Mouse (Mus musculus) myocyte (in vitro differentiated cells): ENCODE data around the gene Epha6. TPM values are rescaled to one million over a fixed set of nuclear protein-coding genes. Genes with fewer than 3 reads are reported as not detected.
"Not testable (repeated sequence)": the region's sequence is repeated elsewhere in the genome, so short reads cannot be mapped to it uniquely, and the experiment has no call there.

Source experiments
- H3K27me3 ChIP-seq: one replicate; pipeline ENCODE4 v1.6.1; 2011; ENCODE audit not compliant: control insufficient read depth, insufficient read depth, insufficient read length
- H3K36me3 ChIP-seq: one replicate; pipeline ENCODE4 v1.6.1; 2011; ENCODE audit not compliant: control insufficient read depth, insufficient read depth
- H3K4me2 ChIP-seq: one replicate; pipeline ENCODE4 v1.6.1; 2011; ENCODE audit warnings: low read depth, control low read depth
- H3K4me3 ChIP-seq: one replicate; pipeline ENCODE4 v1.5.1; 2011; ENCODE audit warnings: mild to moderate bottlenecking, control low read depth, moderate library complexity
- H3K79me2 ChIP-seq: one replicate; pipeline ENCODE4 v1.6.1; 2011; ENCODE audit not compliant: control insufficient read depth, insufficient read depth
- H3ac ChIP-seq: one replicate; pipeline ENCODE4 v1.6.1; 2011; ENCODE audit not compliant: control insufficient read depth, insufficient read length
- CEBPB ChIP-seq: IDR thresholded peaks from 2 replicates; pipeline ENCODE4 v1.6.1; 2011; ENCODE audit warnings: mild to moderate bottlenecking, moderate library complexity; ENCODE audit not compliant: poor library complexity, insufficient read depth, severe bottlenecking
- E2F4 ChIP-seq: IDR thresholded peaks from one replicate; pipeline ENCODE4 v1.6.1; 2011; ENCODE audit warnings: mild to moderate bottlenecking, control low read depth, moderate library complexity; ENCODE audit not compliant: insufficient read depth
- MAX ChIP-seq: IDR thresholded peaks from one replicate; pipeline ENCODE4 v1.6.1; 2011; ENCODE audit warnings: low read depth, mild to moderate bottlenecking, control low read depth
- MYOD1 ChIP-seq, 3 experiments: IDR thresholded peaks; one replicate each; pipeline ENCODE4 v1.6.1; 2011; ENCODE audit warnings: control low read depth in 2 of 3, low read depth in 2 of 3, mild to moderate bottlenecking in 2 of 3, moderate library complexity in 1 of 3; ENCODE audit not compliant: insufficient read length in 2 of 3, control insufficient read depth in 1 of 3
- MYOG ChIP-seq, 3 experiments: IDR thresholded peaks; one replicate each; pipeline ENCODE4 v1.6.1; 2011; ENCODE audit warnings: control low read depth in 2 of 3, low read depth in 2 of 3, mild to moderate bottlenecking in 2 of 3; ENCODE audit not compliant: insufficient read length in 2 of 3, control insufficient read depth in 1 of 3, insufficient read depth in 1 of 3
- POLR2A ChIP-seq: IDR thresholded peaks from one replicate; pipeline ENCODE4 v1.6.1; 2011; ENCODE audit warnings: low read depth, mild to moderate bottlenecking, control low read depth, moderate library complexity; ENCODE audit not compliant: insufficient read length
- POLR2AphosphoS2 ChIP-seq: IDR thresholded peaks from one replicate; pipeline ENCODE4 v1.6.1; 2011; ENCODE audit warnings: low read depth, control low read depth; ENCODE audit not compliant: insufficient read length
- REST ChIP-seq: IDR thresholded peaks from one replicate; pipeline ENCODE4 v1.6.1; 2011; ENCODE audit warnings: mild to moderate bottlenecking, control low read depth, moderate library complexity; ENCODE audit not compliant: insufficient read depth, insufficient read length
- SRF ChIP-seq: IDR thresholded peaks from one replicate; pipeline ENCODE4 v1.6.1; 2011; ENCODE audit warnings: low read depth; ENCODE audit not compliant: control insufficient read depth, insufficient read length
- TCF12 ChIP-seq: IDR thresholded peaks from one replicate; pipeline ENCODE4 v1.6.1; 2011; ENCODE audit warnings: mild to moderate bottlenecking, control low read depth; ENCODE audit not compliant: poor library complexity, insufficient read depth, severe bottlenecking
- TCF3 ChIP-seq: IDR thresholded peaks from one replicate; pipeline ENCODE4 v1.6.1; 2011; ENCODE audit warnings: low read depth, control low read depth; ENCODE audit not compliant: insufficient read length
- USF1 ChIP-seq: IDR thresholded peaks from one replicate; pipeline ENCODE4 v1.6.1; 2011; ENCODE audit warnings: low read depth, mild to moderate bottlenecking, control low read depth, moderate library complexity
- polyA plus RNA-seq: library from polyadenylated mRNA; unstranded; fragments of >200 nt; fragmentation: generic; extraction: Trizol; gene quantifications from one replicate; pipeline ENCODE4 v1.2.1, GENCODE M21; 2012; ENCODE audit warnings: missing spikeins

Epha6 gene
- polyA plus RNA-seq, 1 experiment, result not detected

DNA sequence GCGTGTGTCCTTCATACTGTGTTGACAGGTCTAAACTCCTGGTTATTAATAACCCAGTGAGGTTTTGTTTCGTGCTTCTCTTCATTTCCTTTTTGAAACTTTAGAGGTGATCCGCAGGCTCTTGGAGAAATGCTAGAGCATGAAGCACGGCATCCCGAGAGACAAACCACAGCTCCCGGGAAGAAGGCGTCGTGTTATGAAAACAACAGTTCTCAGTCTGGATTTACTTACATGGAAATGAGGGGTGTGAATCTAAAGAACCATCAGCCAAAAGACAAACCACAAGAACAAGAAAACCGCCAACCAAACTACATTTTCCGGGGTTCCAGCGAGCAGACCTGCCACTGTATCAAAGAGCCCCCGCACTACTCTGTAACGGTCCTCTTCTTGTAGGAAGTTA lies 775.7 kb downstream of the Epha6 start:
- H3K27me3 ChIP-seq, result no peaks in the 10 kb centered on the region
- no peaks in the 10 kb centered on the region for H3K79me2 ChIP-seq
- no peak overlapping the region for H3K4me2 ChIP-seq
- H3K4me3 ChIP-seq, result no peak overlapping the region
- H3ac ChIP-seq, result no peak overlapping the region
- no peaks in the 10 kb centered on the region for H3K36me3 ChIP-seq
- TF ChIP-seq E2F4, result no peak
- TF ChIP-seq CEBPB, result no peak
- no peak for TF ChIP-seq MYOG (IDR thresholded peaks at IDR 0.05; ENCODE audit: control insufficient read depth in 1 of 3, insufficient read depth in 1 of 3, insufficient read length in 2 of 3, low read depth in 2 of 3)
- TF ChIP-seq TCF3, result no peak
- no peak for TF ChIP-seq REST
- no peak for TF ChIP-seq MYOD1 (IDR thresholded peaks at IDR 0.05; ENCODE audit: control insufficient read depth in 1 of 3, insufficient read length in 2 of 3, low read depth in 2 of 3)
- no peak for TF ChIP-seq MAX
- no peak for TF ChIP-seq USF1
- no peak for TF ChIP-seq TCF12
- no peak for TF ChIP-seq SRF
- no peak for TF ChIP-seq POLR2A
- no peak for TF ChIP-seq POLR2AphosphoS2

DNA sequence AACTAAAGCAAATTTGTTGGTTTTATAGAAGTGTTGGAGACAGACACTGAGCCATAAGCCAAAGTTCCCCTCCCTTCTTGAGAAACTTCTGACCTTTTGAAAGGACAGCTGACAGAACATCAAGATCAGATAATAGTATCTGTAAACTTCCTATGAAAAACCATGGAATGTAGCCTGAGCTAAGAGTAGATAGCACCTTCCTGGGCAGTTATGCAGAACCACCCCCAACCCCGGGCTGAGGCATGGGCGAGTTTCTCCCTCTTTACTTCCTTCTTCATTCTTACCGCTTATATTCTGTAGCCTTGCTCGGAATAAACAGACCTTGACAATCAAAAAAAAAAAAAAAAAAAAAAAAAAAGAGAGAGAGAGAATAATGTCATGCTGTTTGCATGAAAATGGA lies 805.5 kb downstream of the Epha6 start:
- H3K79me2 ChIP-seq, H3K4me2 ChIP-seq, H3ac ChIP-seq, H3K4me3 ChIP-seq, H3K36me3 ChIP-seq, H3K27me3 ChIP-seq: not testable (repeated sequence)

DNA sequence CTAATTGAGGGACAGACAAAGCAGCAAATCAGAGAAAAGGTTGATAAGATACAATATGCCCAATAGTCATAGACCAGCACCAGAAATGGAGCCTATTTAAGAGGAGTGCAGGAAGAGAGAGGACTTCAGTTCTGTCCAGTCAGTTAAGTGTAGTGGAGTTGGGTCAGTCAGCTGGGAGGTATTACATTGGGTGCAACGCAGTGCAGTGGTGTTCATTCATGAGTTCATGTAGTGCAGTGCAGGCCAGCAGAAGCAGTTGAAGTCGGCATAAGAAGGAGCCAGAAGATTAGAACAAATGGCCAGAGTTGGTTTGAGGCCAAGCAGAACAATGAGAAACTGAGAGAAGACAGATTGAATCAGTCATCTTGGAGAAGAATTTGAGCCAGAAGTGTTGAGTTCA lies 833.0 kb downstream of the Epha6 start:
- H3K4me3 ChIP-seq, result no peak overlapping the region
- H3K27me3 ChIP-seq, result no peaks in the 10 kb centered on the region
- TF ChIP-seq MYOD1 (IDR thresholded peaks at IDR 0.05; ENCODE audit: control insufficient read depth in 1 of 3, insufficient read length in 2 of 3, low read depth in 2 of 3) (no peak), CEBPB (no peak), TCF12 (no peak), SRF (no peak), POLR2A (no peak), TCF3 (no peak), E2F4 (no peak), MAX (no peak), REST (no peak), MYOG (IDR thresholded peaks at IDR 0.05; ENCODE audit: control insufficient read depth in 1 of 3, insufficient read depth in 1 of 3, insufficient read length in 2 of 3, low read depth in 2 of 3) (no peak), POLR2AphosphoS2 (no peak), USF1 (no peak)
- no peak overlapping the region for H3ac ChIP-seq
- H3K79me2 ChIP-seq, result no peaks in the 10 kb centered on the region
- no peaks in the 10 kb centered on the region for H3K36me3 ChIP-seq
- no peak overlapping the region for H3K4me2 ChIP-seq

DNA sequence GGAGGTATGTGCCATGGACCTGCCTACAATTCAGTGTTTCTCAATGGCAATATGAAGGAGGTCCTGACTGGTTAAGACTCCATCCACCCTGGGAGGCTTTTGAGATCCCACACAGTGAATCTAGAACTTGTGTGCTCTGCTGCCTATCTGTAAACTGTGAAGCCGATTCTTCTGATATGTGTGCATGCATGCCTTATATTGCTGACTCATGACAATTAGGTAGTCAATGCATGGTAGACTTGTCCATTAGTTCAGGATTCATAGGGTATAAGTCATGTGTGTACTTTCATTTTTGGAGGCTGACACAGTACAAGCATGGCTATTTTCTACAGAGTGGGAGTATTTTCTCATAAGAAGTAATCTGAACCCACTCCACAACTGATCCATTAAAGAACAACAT lies 834.9 kb downstream of the Epha6 start:
- Histone ChIP-seq H3K4me2 (no peak overlapping the region), H3K27me3 (no peaks in the 10 kb centered on the region), H3ac (no peak overlapping the region), H3K36me3 (no peaks in the 10 kb centered on the region), H3K4me3 (no peak overlapping the region), H3K79me2 (no peaks in the 10 kb centered on the region)
- TF ChIP-seq E2F4, result no peak
- no peak for TF ChIP-seq MYOG (IDR thresholded peaks at IDR 0.05; ENCODE audit: control insufficient read depth in 1 of 3, insufficient read depth in 1 of 3, insufficient read length in 2 of 3, low read depth in 2 of 3)
- TF ChIP-seq MAX, result no peak
- TF ChIP-seq TCF12, result no peak
- TF ChIP-seq TCF3, result no peak
- no peak for TF ChIP-seq SRF
- TF ChIP-seq REST, result no peak
- TF ChIP-seq USF1, result no peak
- no peak for TF ChIP-seq POLR2A
- TF ChIP-seq POLR2AphosphoS2, result no peak

DNA sequence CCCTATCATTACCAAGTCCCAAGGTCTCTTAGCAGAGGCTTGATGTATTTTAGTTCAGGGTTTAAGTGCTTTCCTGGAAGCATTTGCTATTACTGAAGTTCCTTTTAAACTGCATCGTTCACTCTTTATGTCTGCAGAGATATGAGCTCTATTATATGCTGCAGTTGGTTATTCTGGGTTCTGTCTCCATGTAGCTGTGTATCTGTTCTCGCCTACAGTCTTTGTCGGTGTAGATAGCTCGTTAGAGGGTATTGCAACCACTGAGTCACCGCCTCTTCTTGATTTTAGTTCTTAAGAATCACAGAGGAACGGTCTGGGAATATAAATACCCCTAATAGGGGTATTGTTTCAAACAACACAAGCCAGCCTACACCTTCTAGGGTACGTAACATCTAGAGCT lies 835.4 kb downstream of the Epha6 start:
- H3K36me3 ChIP-seq, result no peaks in the 10 kb centered on the region
- no peak overlapping the region for H3K4me2 ChIP-seq
- no peak for TF ChIP-seq REST
- no peak for TF ChIP-seq TCF3
- no peak for TF ChIP-seq POLR2A
- no peak for TF ChIP-seq MAX
- TF ChIP-seq MYOD1 (IDR thresholded peaks at IDR 0.05; ENCODE audit: control insufficient read depth in 1 of 3, insufficient read length in 2 of 3, low read depth in 2 of 3), result no peak
- no peak for TF ChIP-seq CEBPB
- no peak for TF ChIP-seq E2F4
- no peak for TF ChIP-seq USF1
- TF ChIP-seq TCF12, result no peak
- no peak for TF ChIP-seq POLR2AphosphoS2
- no peak for TF ChIP-seq SRF
- TF ChIP-seq MYOG (IDR thresholded peaks at IDR 0.05; ENCODE audit: control insufficient read depth in 1 of 3, insufficient read depth in 1 of 3, insufficient read length in 2 of 3, low read depth in 2 of 3), result no peak
- no peak overlapping the region for H3K4me3 ChIP-seq
- no peaks in the 10 kb centered on the region for H3K27me3 ChIP-seq
- no peak overlapping the region for H3ac ChIP-seq
- no peaks in the 10 kb centered on the region for H3K79me2 ChIP-seq
